In genomic region chr9:107550491-107551116, GRCm38 (mm10) we compare ENCODE assay signal across 8 mouse cellular contexts. TPM values are rescaled to one million over a fixed set of nuclear protein-coding genes. Genes with fewer than 3 reads are reported as not detected.
DNase-seq lines count a peak whose midpoint lies in the region; ATAC-seq and TF ChIP-seq lines count a peak whose summit lies in the region.

No protein-coding gene starts in this region.

- H3K4me2 ChIP-seq in intestine, postnatal 0 days (replicated peaks; ENCODE audit: low read depth) = peak overlapping the region; percentile 86
- H3K4me2 ChIP-seq in lung, embryonic 15.5 days = peak overlapping the region; percentile 96

- no peak for TF ChIP-seq CTCF in C2C12 (IDR thresholded peaks at IDR 0.05; ENCODE audit: control insufficient read depth, insufficient read depth, insufficient read length)
- TF ChIP-seq CTCF in intestine, postnatal 0 days (IDR thresholded peaks at IDR 0.05; ENCODE audit: low read depth) = no peak
- no peak for TF ChIP-seq CTCF in layer of hippocampus, adult 2 months (conservative IDR thresholded peaks at IDR 0.05)

- peaks cover 17% of the 10 kb centered on the region; the same call in 1 of the 2 replicates for H3K4me1 ChIP-seq in intestine, postnatal 0 days (replicated peaks; ENCODE audit: control insufficient read depth, insufficient read depth, low read length)
- peaks cover 58% of the 10 kb centered on the region for H3K4me1 ChIP-seq in lung, embryonic 15.5 days

- peaks cover 36% of the 10 kb centered on the region for H3K79me2 ChIP-seq in C2C12 (ENCODE audit: control insufficient read depth, insufficient read depth)

- peaks cover 14% of the 10 kb centered on the region for H3K79me3 ChIP-seq in C2C12 (ENCODE audit: low read depth)

- H3K9ac ChIP-seq in intestine, postnatal 0 days (ENCODE audit: low read depth, low read length) = peak overlapping the region; percentile 50; the same call in 1 of the 2 replicates
- peak overlapping the region; percentile 74 for H3K9ac ChIP-seq in lung, embryonic 15.5 days

- no peak overlapping the region for H3ac ChIP-seq in C2C12 (ENCODE audit: control insufficient read depth, insufficient read length, low read depth)

- no peaks in the 10 kb centered on the region for H3K27me3 ChIP-seq in C2C12 (ENCODE audit: control insufficient read depth, insufficient read depth, insufficient read length)
- no peaks in the 10 kb centered on the region for H3K27me3 ChIP-seq in intestine, postnatal 0 days (replicated peaks; ENCODE audit: control insufficient read depth, insufficient read depth, low read length)
- H3K27me3 ChIP-seq in lung, embryonic 15.5 days = no peaks in the 10 kb centered on the region

- no peak for ATAC-seq in intestine, postnatal 0 days
- no peak for ATAC-seq in lung, embryonic 15.5 days (ENCODE audit: borderline replicate concordance, extremely low read depth, low FRiP score, low TSS enrichment)

- H3K4me3 ChIP-seq in C2C12 (ENCODE audit: insufficient read depth, poor library complexity, severe bottlenecking) = peak overlapping the region; percentile 45
- peak overlapping the region; percentile 41 for H3K4me3 ChIP-seq in intestine, postnatal 0 days (ENCODE audit: low read depth, low read length)
- peak overlapping the region; percentile 53 for H3K4me3 ChIP-seq in lung, embryonic 15.5 days
- H3K4me3 ChIP-seq in layer of hippocampus, adult 2 months = no peak overlapping the region

- DNase-seq in R1 (ENCODE audit: low read depth, low spot score) = peak; percentile 60
- no peak for DNase-seq in adrenal gland, postnatal 25 days
- DNase-seq in urinary bladder, postnatal 14 days (ENCODE audit: low spot score) = no peak
- no peak for DNase-seq in right cerebral cortex, adult 18-20 months
- no peak for DNase-seq in layer of hippocampus, adult 2 months (ENCODE audit: low spot score in 2 of 2)

- H3K9me3 ChIP-seq in intestine, postnatal 0 days (ENCODE audit: control insufficient read depth) = no peaks in the 10 kb centered on the region
- H3K9me3 ChIP-seq in lung, embryonic 15.5 days = no peaks in the 10 kb centered on the region

- no peaks in the 10 kb centered on the region for H3K36me3 ChIP-seq in C2C12 (ENCODE audit: control insufficient read depth, insufficient read depth)
- H3K36me3 ChIP-seq in intestine, postnatal 0 days (ENCODE audit: control insufficient read depth, insufficient read depth) = no peaks in the 10 kb centered on the region; the same call in 1 of the 2 replicates
- no peaks in the 10 kb centered on the region for H3K36me3 ChIP-seq in lung, embryonic 15.5 days

- 31% methylated on average over 23 of the region's 23 CpGs for WGBS in intestine, postnatal 0 days
- 34% methylated on average over 23 of the region's 23 CpGs for WGBS in lung, embryonic 15.5 days

- peak overlapping the region; percentile 73 for H3K27ac ChIP-seq in intestine, postnatal 0 days (ENCODE audit: low read depth, low read length)
- peak overlapping the region; percentile 65 for H3K27ac ChIP-seq in lung, embryonic 15.5 days
- H3K27ac ChIP-seq in layer of hippocampus, adult 2 months = no peak overlapping the region

TF ChIP-seq in C2C12, 6 proteins besides CTCF, POLR2A, EP300 and RAD21:
- no peak for TF ChIP-seq MAX (IDR thresholded peaks at IDR 0.05)
- TF ChIP-seq USF1 (IDR thresholded peaks at IDR 0.05; ENCODE audit: low read depth) = no peak
- no peak for TF ChIP-seq CEBPB (IDR thresholded peaks at IDR 0.05; ENCODE audit: low read depth)

RNA-seq across cellular contexts. Expression of gene Rassf1, which starts 0.8 kb away (rescaled TPM):
- 89.7 TPM for polyA plus RNA-seq in C2C12 (2012; fragmentation: generic; extraction: Trizol)
- polyA plus RNA-seq in intestine, postnatal 0 days (2015; fragmentation: Nextera tagmentation; extraction: Ambion mirVana) = 44.3 and 48.0 TPM in 2 replicates
- 57.7 and 64.1 TPM in 2 replicates for polyA plus RNA-seq in lung, embryonic 15.5 days (2015; fragmentation: Nextera tagmentation; extraction: Ambion mirVana)
- 24.7 and 26.6 TPM in 2 replicates for total RNA-seq in adrenal gland, postnatal 25 days (2021)
- total RNA-seq in layer of hippocampus, adult 2 months (2021) = 10 to 100 TPM; 16.2 to 17.6 TPM

RNA-seq across cellular contexts. Expression of gene Zmynd10, which starts 3.5 kb away (rescaled TPM):
- 0.43 TPM for polyA plus RNA-seq in C2C12 (2012; fragmentation: generic; extraction: Trizol)
- polyA plus RNA-seq in intestine, postnatal 0 days (2015; fragmentation: Nextera tagmentation; extraction: Ambion mirVana) = 4.0 and 5.0 TPM in 2 replicates
- 6.8 TPM in 2 replicates for polyA plus RNA-seq in lung, embryonic 15.5 days (2015; fragmentation: Nextera tagmentation; extraction: Ambion mirVana)
- total RNA-seq in adrenal gland, postnatal 25 days (2021) = 0.39 and 0.67 TPM in 2 replicates
- total RNA-seq in layer of hippocampus, adult 2 months (2021) = 1 to 10 TPM; 4.7 to 5.7 TPM

RNA-seq across cellular contexts. Expression of gene Nprl2, which starts 8.6 kb away (rescaled TPM):
- 12.8 TPM for polyA plus RNA-seq in C2C12 (2012; fragmentation: generic; extraction: Trizol)
- 20.0 and 20.7 TPM in 2 replicates for polyA plus RNA-seq in intestine, postnatal 0 days (2015; fragmentation: Nextera tagmentation; extraction: Ambion mirVana)
- polyA plus RNA-seq in lung, embryonic 15.5 days (2015; fragmentation: Nextera tagmentation; extraction: Ambion mirVana) = 39.2 and 42.2 TPM in 2 replicates
- total RNA-seq in adrenal gland, postnatal 25 days (2021) = 24.9 and 27.3 TPM in 2 replicates
- total RNA-seq in layer of hippocampus, adult 2 months (2021) = 10 to 100 TPM; 44.2 to 45.2 TPM

RNA-seq across cellular contexts. Expression of gene Cyb561d2, which starts 8.6 kb away (rescaled TPM):
- 23.7 TPM for polyA plus RNA-seq in C2C12 (2012; fragmentation: generic; extraction: Trizol)
- polyA plus RNA-seq in intestine, postnatal 0 days (2015; fragmentation: Nextera tagmentation; extraction: Ambion mirVana) = 36.3 and 38.9 TPM in 2 replicates
- polyA plus RNA-seq in lung, embryonic 15.5 days (2015; fragmentation: Nextera tagmentation; extraction: Ambion mirVana) = 26.0 and 28.4 TPM in 2 replicates
- total RNA-seq in adrenal gland, postnatal 25 days (2021) = 20.0 and 27.3 TPM in 2 replicates
- total RNA-seq in layer of hippocampus, adult 2 months (2021) = 10 to 100 TPM; 13.8 to 15.3 TPM

RNA-seq across cellular contexts. Expression of gene Tusc2, which starts 12.5 kb away (rescaled TPM):
- 15.9 TPM for polyA plus RNA-seq in C2C12 (2012; fragmentation: generic; extraction: Trizol)
- polyA plus RNA-seq in intestine, postnatal 0 days (2015; fragmentation: Nextera tagmentation; extraction: Ambion mirVana) = 38.7 and 41.6 TPM in 2 replicates
- polyA plus RNA-seq in lung, embryonic 15.5 days (2015; fragmentation: Nextera tagmentation; extraction: Ambion mirVana) = 37.7 and 39.7 TPM in 2 replicates
- total RNA-seq in adrenal gland, postnatal 25 days (2021) = 48.2 and 48.4 TPM in 2 replicates
- 10 to 100 TPM; 77.2 to 83.1 TPM for total RNA-seq in layer of hippocampus, adult 2 months (2021)
